Mouse (Mus musculus) heart, postnatal 14 days (tissue): ENCODE data around the gene Paqr9. TPM values are rescaled to one million over a fixed set of nuclear protein-coding genes. Genes with fewer than 3 reads are reported as not detected.

ENCODE experiments used
- DNase-seq, 2 experiments: peaks; one replicate each; pipeline ENCODE4 v3.0.0; 2021 to 2022
- intact Hi-C: fragments of 180-260 bp; cut with DNase I; formaldehyde crosslinking; loops from one replicate; pipeline ENCODE4 v1.15.1; 2025
- total RNA-seq, 2 experiments: library from RNA; stranded (reverse); gene quantifications; 2 replicates each; pipeline ENCODE4 v1.2.3; 2021

Gene Paqr9
- total RNA-seq, 2 experiments from 2014 or later: 48.8 to 50.6 TPM

DNA sequence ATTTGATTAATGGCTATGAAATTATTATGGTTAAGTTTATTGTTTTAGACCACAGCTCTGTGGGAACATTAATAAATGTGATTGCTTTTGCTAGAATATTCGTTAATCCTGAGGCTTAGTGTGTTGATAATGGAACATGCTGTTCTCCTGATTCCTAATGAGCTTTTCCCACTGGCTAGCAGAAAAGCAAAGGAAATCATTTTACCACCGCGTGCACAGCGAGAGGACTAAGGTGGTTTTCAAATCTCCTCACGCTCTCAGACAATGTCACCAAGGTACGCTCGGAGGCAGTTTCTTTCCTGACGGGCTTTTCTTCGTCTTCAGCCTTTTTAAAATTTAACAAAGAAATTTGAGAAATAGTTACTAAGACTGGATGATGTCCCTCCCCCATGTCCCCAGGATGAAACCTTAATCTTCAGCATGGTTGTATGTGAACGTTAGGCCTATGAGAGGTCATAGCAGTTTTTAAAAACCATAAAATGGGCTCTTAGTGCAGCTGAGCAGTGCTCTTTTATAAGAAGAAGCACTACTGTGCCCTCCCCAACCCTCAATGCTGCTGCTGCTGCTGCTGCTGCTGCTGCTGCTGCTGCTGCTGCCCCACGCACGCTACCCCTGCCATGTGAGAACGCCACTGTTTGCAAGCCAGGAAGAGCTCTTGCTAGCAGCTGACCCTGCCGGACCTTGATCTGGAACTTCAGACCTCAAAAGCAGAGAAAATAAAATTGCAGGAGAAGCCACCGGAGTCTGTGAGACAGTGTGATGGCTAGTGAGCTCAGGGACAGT is 17.6 kb upstream of the Paqr9 start:
- intact Hi-C loops: loop anchor here (5.0 kb wide), 1 partner anchor 145 kb away; no protein-coding TSS in a partner anchor
- DNase-seq: no peak

- DNase-seq: no peak
- intact Hi-C loops: loop anchor here (5.0 kb wide), 1 partner anchor 145 kb away; no protein-coding TSS in a partner anchor
Observed at GRCm38 (mm10) chr9:95542475-95542874, 17.0 kb upstream of the Paqr9 start.

DNA sequence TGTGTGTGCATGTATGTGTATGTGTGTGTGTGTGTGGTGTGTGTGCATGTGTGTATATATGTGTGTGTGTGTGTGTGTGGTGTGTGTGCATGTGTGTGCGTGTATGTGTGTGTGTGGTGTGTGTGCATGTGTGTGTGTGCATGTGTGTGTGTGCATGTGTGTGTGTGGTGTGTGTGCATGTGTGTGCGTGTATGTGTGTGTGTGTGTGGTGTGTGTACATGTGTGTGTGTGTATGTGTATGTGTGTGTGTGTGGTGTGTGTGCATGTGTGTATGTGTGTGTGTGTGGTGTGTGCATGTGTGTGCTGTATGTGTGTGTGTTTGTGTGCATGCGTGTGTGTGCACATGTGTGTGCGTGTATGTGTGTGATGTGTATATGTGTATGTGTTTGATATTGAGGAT is 14.9 kb upstream of the Paqr9 start:
- no peak for DNase-seq
- intact Hi-C loops: loop anchor here (5.0 kb wide), 1 partner anchor 143 kb away; no protein-coding TSS in a partner anchor

DNA sequence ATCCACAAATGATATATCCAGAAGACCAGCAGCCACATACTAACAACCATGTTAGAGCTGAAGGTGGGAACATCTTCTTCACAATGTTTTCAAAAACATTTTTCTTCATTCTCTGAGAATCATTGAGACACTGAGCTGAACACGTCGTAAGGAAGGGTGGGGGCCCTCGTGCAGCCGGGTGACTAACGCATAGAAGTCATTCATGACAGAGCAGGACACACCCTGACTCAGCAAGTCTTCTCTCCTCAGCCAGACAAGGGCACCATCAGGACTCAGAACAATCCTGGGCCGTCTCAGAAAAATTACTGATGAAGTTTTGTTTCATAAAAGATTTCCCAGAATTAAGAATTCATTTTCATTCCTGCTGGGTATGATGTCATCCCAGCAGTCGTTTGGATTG is 12.8 kb upstream of the Paqr9 start:
- intact Hi-C loops: no loop called here
- DNase-seq: no peak

GRCm38 (mm10) chr9:95549626-95550411 is 9.6 kb upstream of the Paqr9 start:
- no peak for DNase-seq
- intact Hi-C loops: no loop called here

DNA sequence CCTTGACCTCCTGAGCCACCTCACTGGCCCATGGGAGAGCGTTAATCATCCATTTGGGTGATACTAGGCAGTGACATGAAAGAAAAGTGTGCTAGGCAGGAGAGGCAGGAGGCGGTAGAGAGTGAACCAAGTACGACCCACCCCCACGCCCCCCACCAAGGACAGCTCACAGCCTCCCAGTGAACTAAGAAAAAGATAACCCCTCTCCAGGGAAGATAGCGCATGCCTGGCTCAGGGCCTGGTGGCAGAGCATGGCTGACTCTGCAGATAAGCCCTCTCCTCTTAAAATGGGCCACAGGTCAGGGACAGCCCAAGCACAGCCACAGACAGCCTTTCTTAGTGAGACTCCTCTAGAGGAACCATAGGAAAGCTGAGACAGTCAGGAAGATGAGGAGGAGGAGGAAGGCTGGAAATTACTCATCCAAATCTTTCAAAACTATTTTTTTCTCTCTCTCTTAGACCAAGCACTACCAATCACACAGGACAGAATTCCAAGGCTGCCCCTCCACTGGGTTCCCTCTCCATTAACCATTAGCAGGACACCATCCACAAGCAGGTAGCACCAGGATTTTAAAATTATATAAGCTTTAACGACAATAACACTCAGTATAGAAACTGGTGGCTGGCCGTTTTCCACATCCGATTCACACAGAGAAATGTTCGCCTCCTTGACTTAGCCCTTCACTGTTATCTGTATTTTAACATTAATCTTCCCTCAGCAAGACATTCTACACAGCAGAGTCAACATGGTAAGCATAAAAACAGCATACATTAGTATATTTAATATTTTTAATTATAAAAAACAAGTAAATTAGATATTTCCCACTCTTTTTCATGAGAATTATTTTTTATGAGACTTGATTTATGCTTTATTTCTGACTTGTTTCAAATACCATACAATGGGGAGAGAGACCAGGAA is 8.3 kb upstream of the Paqr9 start:
- DNase-seq: peak; percentile 44 to 61
- intact Hi-C loops: no loop called here

DNA sequence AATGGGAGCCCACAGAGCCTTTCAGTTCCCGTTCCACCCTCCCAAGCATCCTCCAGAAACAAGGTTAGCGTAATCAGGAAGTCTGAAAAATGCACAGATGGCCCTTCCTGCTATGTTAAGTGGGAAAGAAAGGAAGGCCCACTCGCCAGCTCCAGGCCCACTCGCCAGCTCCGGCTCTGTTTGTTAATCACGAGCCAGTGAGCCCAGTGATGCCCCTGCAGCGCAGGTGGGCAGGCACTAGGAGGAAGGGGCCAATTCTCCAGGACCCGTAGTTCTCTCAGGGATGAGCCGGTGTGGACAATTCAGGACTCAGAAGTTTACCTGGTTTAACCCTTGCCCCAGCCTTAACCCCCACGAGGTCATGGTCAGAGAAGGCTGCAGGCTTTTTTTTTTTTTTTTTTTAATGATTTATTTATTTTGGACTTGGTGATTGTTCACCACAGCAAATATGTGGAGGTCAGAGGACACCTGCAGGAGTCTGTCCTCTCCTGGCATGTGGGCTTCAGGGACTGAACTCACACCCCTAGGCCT is 7.2 kb upstream of the Paqr9 start:
- DNase-seq: no peak
- intact Hi-C loops: no loop called here

GRCm38 (mm10) chr9:95554231-95555221 is 4.9 kb upstream of the Paqr9 start:
- intact Hi-C loops: no loop called here
- DNase-seq: no peak

DNA sequence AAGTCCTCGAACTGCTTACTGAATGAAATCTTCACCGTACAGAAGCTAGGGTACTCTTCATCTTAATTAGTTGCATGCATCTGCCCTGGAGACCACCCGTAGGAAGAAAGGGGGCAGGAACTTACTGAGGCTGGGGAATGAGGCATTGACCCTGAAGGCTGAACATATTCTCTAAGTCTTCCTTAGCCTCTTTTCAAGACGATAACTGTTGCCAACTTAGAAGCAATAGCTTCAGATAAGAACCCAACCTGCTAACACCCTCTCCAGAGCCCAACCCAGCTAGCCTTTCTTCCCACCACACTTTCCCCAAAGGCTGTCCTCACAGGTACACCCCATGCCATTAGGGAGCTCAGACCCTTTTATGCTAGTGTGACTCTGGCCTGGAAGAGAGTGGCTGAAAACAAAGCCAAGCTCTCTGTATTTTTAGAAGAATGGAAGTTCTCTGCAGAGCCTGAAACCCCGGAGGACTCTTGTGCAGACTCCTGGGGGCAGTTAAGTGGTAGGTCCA is 4.2 kb upstream of the Paqr9 start:
- no peak for DNase-seq
- intact Hi-C loops: no loop called here

- DNase-seq: no peak
- intact Hi-C loops: no loop called here
Observed at GRCm38 (mm10) chr9:95556067-95556512, 3.4 kb upstream of the Paqr9 start.

- no peak for DNase-seq
- intact Hi-C loops: no loop called here
Observed at GRCm38 (mm10) chr9:95557722-95558121, 1.7 kb upstream of the Paqr9 start.

DNA sequence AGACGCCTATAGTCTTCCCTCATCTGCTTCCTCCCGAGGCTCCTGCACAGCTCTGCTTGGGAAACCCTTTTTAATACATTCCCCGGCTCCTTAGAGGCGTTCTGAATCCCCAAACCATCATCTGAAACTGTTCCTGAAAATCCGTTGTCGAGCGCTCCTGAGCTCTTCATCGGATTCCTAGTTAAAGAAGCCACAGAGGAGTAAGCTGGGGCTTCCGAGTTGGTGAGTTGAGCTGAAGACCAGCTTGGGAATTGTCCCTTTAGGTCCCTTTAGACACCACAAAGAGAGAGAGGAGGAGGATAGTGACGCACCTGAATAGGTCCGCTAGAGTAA is 765 bp upstream of the Paqr9 start:
- intact Hi-C loops: no loop called here
- no peak for DNase-seq

DNA sequence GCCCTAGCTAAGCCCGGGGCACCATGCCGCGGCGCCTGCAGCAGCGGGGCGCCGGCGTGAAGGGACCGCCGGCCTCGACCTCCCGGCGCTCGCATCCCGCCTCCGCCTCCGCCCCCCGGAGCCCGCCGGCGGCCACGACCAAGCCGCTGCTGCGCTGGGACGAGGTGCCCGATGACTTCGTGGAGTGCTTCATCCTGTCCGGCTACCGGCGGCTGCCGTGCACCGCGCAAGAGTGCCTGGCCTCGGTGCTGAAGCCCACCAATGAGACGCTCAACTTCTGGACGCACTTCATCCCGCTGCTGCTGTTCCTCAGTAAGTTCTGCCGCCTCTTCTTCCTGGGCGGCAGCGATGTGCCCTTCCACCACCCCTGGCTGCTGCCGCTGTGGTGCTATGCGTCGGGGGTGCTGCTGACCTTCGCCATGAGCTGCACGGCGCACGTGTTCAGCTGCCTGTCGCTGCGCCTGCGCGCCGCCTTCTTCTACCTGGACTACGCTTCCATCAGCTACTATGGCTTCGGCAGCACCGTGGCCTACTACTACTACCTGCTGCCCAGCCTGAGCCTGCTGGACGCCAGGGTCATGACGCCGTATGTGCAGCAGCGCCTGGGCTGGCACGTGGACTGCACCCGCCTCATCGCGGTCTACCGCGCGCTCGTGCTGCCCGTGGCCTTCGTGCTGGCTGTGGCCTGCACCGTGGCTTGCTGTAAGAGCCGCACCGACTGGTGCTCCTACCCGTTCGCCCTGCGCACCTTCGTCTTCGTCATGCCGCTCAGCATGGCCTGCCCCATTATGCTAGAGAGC is 679 bp downstream of the Paqr9 start:
- peak; percentile 37 to 42 for DNase-seq
- intact Hi-C loops: loop anchor here (5.0 kb wide), 1 partner anchor 107 kb away; no protein-coding TSS in a partner anchor

DNA sequence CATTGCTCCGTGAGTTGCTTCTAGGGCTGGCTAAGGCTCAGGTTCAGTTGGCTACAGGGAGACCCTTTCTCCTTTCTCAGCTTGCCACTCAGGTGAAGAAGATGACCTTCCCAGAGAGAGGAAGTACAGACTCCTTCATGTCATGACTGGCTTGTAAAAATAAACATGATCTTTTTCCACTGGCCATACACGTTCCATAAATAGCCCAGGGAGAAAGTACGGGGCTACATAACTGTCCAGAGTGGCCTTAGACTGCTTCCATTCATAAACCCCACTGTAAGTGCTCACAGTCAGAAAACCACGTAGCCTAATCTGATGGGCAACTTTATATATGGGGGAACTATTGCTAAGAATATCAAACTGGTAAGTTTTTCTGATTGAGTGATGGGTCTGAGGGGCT is 4.6 kb downstream of the Paqr9 start:
- no peak for DNase-seq
- intact Hi-C loops: loop anchor here (5.0 kb wide), 1 partner anchor 103 kb away; no protein-coding TSS in a partner anchor

- intact Hi-C loops: no loop called here
Observed at GRCm38 (mm10) chr9:95566394-95566793, 6.9 kb downstream of the Paqr9 start.

DNA sequence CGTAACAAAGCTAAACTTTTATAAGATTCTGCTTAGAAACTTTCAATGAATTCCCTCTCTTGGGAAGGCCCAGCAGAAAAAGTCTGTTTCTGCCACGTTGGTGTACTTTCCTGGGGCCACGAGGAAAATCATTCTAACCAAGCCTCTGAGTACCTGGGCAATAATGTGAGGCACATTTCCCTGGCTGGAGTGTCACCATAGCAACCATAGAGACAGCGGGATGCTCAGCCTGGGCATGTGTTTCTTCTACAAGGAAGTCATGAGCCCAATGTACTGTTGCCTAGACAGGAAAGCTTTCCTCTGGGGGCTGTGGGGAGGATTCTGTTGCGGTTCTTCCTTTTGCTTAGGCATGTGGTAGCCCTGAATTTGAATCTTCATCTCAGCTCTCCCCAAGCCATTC is 7.5 kb downstream of the Paqr9 start:
- DNase-seq: no peak
- intact Hi-C loops: no loop called here

More at GRCm38 (mm10) chr9:95566394-95566793, 6.9 kb downstream of the Paqr9 start:
- DNase-seq: no peak

GRCm38 (mm10) chr9:95569249-95569648 is 9.8 kb downstream of the Paqr9 start:
- intact Hi-C loops: no loop called here
- no peak for DNase-seq

- intact Hi-C loops: no loop called here
- DNase-seq: no peak
Observed at GRCm38 (mm10) chr9:95569966-95570365, 10.5 kb downstream of the Paqr9 start.
